Mouse (Mus musculus): Measurements from ENCODE around the gene Heph. TPM values are rescaled to one million over a fixed set of nuclear protein-coding genes. Genes with fewer than 3 reads are reported as not detected.
"Not testable (repeated sequence)": the region's sequence is repeated elsewhere in the genome, so short reads cannot be mapped to it uniquely, and the experiment has no call there.

Gene Heph
- total RNA-seq (2021) (1 to 10 TPM; 3.9 to 8.8 TPM), polyA plus RNA-seq (2012; rRNA removed) (0.95 and 1.3 TPM in 2 replicates)
- long read RNA-seq, full-length matches to known transcripts: 2 of 4 reads
- long read RNA-seq, partial matches to known transcripts: 2 of 4 reads
- long read RNA-seq, other reads (novel, unspliced or antisense): 0 of 4 reads

GRCm38 (mm10) chrX:96455149-96455548 is at the start of gene Heph:
Gene Heph, plus strand, starts transcription at chrX:96455359.
- DNase-seq: no peak

DNA sequence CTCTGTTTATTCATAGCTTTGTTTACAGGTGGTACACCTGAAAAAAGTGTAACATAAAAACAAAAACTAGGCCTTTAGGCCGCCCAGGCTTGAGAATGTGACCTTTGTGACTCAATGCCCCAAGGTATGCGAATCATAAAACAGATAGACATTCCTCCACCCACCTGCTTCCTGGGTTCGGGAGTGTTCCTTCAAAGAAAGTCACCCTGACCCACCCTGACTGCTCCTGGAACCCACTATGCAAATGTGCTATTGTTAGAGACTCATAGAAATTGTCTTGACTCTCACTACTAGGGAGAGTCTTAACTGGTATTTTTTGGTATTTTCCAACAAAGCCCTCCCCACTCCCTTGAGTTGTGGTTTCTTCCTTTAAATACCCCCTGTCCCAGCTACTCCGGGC is 39.8 kb upstream of the Heph start:
- DNase-seq: not testable (repeated sequence)

GRCm38 (mm10) chrX:96416970-96417369 is 38.2 kb upstream of the Heph start:
- no peak for DNase-seq

- no peak for DNase-seq
Measured at GRCm38 (mm10) chrX:96417733-96418132, 37.4 kb upstream of the Heph start.

DNA sequence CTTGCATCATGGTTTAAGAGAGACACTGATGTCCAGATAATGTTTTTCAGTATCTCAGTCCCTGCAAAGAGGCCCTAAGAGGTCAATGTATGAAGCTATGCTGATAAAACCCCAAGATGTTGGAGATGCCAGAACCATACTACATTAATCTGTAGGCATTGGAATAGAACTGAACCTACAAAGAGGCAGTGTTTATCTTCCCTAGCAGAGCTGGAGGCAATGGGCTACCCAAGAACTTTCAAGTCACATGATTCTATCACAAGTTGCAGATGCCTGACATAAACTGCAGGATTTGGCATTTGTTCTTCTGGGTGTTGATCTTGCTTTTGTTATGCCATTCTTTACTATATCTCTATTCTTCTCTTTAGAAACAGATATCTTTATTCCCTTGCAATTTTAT is 35.8 kb upstream of the Heph start:
- no peak for DNase-seq

- DNase-seq: peak; percentile 5
Measured at GRCm38 (mm10) chrX:96456201-96456963, 1.2 kb downstream of the Heph start, which contains the start of gene Hsf3. Gene Hsf3, minus strand, starts transcription at chrX:96456294.

DNA sequence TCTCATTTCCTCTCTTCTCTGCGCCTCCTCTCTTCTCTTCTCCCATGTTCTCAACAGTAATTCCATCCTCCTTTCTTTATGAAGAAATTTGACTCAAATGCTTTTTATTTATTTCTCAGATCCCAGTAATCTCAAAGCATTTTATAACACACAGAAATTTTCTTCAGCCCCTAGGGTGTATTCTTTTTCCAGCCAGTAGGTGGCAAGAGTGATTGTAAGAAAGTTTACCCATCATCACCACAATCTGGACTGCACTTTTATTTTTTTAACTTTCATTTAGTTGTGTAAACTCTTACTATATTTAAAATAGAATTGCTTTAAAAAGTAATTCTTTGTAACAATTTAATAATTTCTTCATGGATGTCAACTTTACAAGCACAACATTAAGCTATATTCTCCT is 46.4 kb downstream of the Heph start:
- no peak for DNase-seq

Other genes starting within 250 kb of the Heph start
- under 1 TPM in 1 of 2 experiments, not detected in 1; 0.32 TPM for gene Vsig4, start 161.9 kb upstream of the Heph start, total RNA-seq (2021)
- gene Vsig4, start 161.9 kb upstream of the Heph start, polyA plus RNA-seq (2012; rRNA removed): not detected in 2 replicates
- gene Hsf3, start 935 bp downstream of the Heph start, total RNA-seq (2021): not detected
- not detected in 2 replicates for gene Hsf3, start 935 bp downstream of the Heph start, polyA plus RNA-seq (2012; rRNA removed)